Comparison of ENCODE assay signal across 11 mouse cellular contexts in genomic region chr14:20837681-20838080, GRCm38 (mm10). TPM values are rescaled to one million over a fixed set of nuclear protein-coding genes. Genes with fewer than 3 reads are reported as not detected.
DNase-seq lines count a peak whose midpoint lies in the region; ATAC-seq and TF ChIP-seq lines count a peak whose summit lies in the region.
"Had no signal": no experiment of that assay in that cellular context is flagged by ENCODE, and none has a peak within 500 bp of the region (broad histone marks: within the 10 kb centered on the region; RNA-seq: fewer than 3 reads in every experiment).

No protein-coding gene starts in this region.

- H3K4me3 ChIP-seq in embryonic facial prominence, embryonic 12.5 days, result no peak overlapping the region
- H3K4me3 ChIP-seq in embryonic facial prominence, embryonic 10.5 days, result no peak overlapping the region; the same call in 1 of the 2 replicates
- no peak overlapping the region for H3K4me3 ChIP-seq in intestine, embryonic 15.5 days (replicated peaks)
- no peak overlapping the region for H3K4me3 ChIP-seq in intestine, embryonic 16.5 days (ENCODE audit: low read length)
- H3K4me3 ChIP-seq in bone marrow, adult 2 months (replicated peaks; ENCODE audit: control insufficient read depth, low read depth, low read length), result peak overlapping the region; percentile 42
- H3K4me3 ChIP-seq in liver, embryonic 15.5 days (replicated peaks), result 0 out of 2 replicates have a peak overlapping the region, but pooled peaks have one; percentile 52

- no peaks in the 10 kb centered on the region for H3K9me3 ChIP-seq in embryonic facial prominence, embryonic 12.5 days
- no peaks in the 10 kb centered on the region for H3K9me3 ChIP-seq in embryonic facial prominence, embryonic 10.5 days
- no peaks in the 10 kb centered on the region for H3K9me3 ChIP-seq in intestine, embryonic 15.5 days
- no peaks in the 10 kb centered on the region for H3K9me3 ChIP-seq in intestine, embryonic 16.5 days (ENCODE audit: control insufficient read depth, low read length)
- H3K9me3 ChIP-seq in liver, embryonic 15.5 days (replicated peaks), result no peaks in the 10 kb centered on the region

- 70% methylated on average over 7 of the region's 7 CpGs for WGBS in embryonic facial prominence, embryonic 12.5 days
- WGBS in embryonic facial prominence, embryonic 10.5 days, result 75% methylated on average over 7 of the region's 7 CpGs
- 69% methylated on average over 7 of the region's 7 CpGs for whole genome bisulfite sequencing in intestine, embryonic 15.5 days
- 76% methylated on average over 7 of the region's 7 CpGs for WGBS in intestine, embryonic 16.5 days
- 81% methylated on average over 7 of the region's 7 CpGs for WGBS in bone marrow, adult 2 months
- 72% methylated on average over 7 of the region's 7 CpGs for WGBS in liver, embryonic 15.5 days (ENCODE audit: insufficient replicate concordance)

- no peak for TF ChIP-seq POLR2A in bone marrow, adult 2 months (IDR thresholded peaks at IDR 0.05; ENCODE audit: borderline replicate concordance, control insufficient read depth, low read depth, low read length)

- H3K9ac ChIP-seq in embryonic facial prominence, embryonic 12.5 days, result no peak overlapping the region
- H3K9ac ChIP-seq in intestine, embryonic 15.5 days, result no peak overlapping the region
- no peak overlapping the region for H3K9ac ChIP-seq in intestine, embryonic 16.5 days (ENCODE audit: low read depth, low read length)
- H3K9ac ChIP-seq in liver, embryonic 15.5 days, result no peak overlapping the region

- no peak for DNase-seq in embryonic facial prominence, embryonic 10.5 days (ENCODE audit: low spot score)
- DNase-seq in cerebellum, adult 9-11 months, result no peak
- DNase-seq in right cerebral cortex, postnatal 14 days, result no peak
- DNase-seq: lung, adult 18-20 months; midbrain, embryonic 14.5 days had no signal

- no peaks in the 10 kb centered on the region for H3K36me3 ChIP-seq in embryonic facial prominence, embryonic 12.5 days
- no peaks in the 10 kb centered on the region for H3K36me3 ChIP-seq in embryonic facial prominence, embryonic 10.5 days (replicated peaks)
- H3K36me3 ChIP-seq in intestine, embryonic 15.5 days, result no peaks in the 10 kb centered on the region
- H3K36me3 ChIP-seq in intestine, embryonic 16.5 days (ENCODE audit: control insufficient read depth, insufficient read depth, low read length), result no peaks in the 10 kb centered on the region
- H3K36me3 ChIP-seq in liver, embryonic 15.5 days (replicated peaks), result no peaks in the 10 kb centered on the region

- peak overlapping the region; percentile 94; the same call in 1 of the 2 replicates for H3K4me2 ChIP-seq in embryonic facial prominence, embryonic 12.5 days (replicated peaks)
- H3K4me2 ChIP-seq in intestine, embryonic 15.5 days (replicated peaks), result 0 out of 2 replicates have a peak overlapping the region, but pooled peaks have one; percentile 99
- no peak overlapping the region for H3K4me2 ChIP-seq in intestine, embryonic 16.5 days (ENCODE audit: low read depth, low read length)
- peak overlapping the region; percentile 70 for H3K4me2 ChIP-seq in liver, embryonic 15.5 days

- H3K27ac ChIP-seq in embryonic facial prominence, embryonic 12.5 days, result no peak overlapping the region
- no peak overlapping the region for H3K27ac ChIP-seq in embryonic facial prominence, embryonic 10.5 days (replicated peaks)
- no peak overlapping the region for H3K27ac ChIP-seq in intestine, embryonic 15.5 days
- H3K27ac ChIP-seq in intestine, embryonic 16.5 days (ENCODE audit: low read length), result no peak overlapping the region
- no peak overlapping the region for H3K27ac ChIP-seq in bone marrow, adult 2 months (ENCODE audit: control insufficient read depth, insufficient read depth, low read depth, low read length, poor library complexity)
- H3K27ac ChIP-seq in liver, embryonic 15.5 days (replicated peaks), result no peak overlapping the region

- no peak for TF ChIP-seq CTCF in bone marrow, adult 2 months (IDR thresholded peaks at IDR 0.05; ENCODE audit: control insufficient read depth, insufficient read depth, low read length)

- no peak for ATAC-seq in embryonic facial prominence, embryonic 12.5 days (ENCODE audit: insufficient number of reproducible peaks, insufficient read depth, low FRiP score, low TSS enrichment)
- ATAC-seq in intestine, embryonic 15.5 days, result no peak
- ATAC-seq in intestine, embryonic 16.5 days, result no peak
- ATAC-seq in liver, embryonic 15.5 days (ENCODE audit: insufficient read depth), result no peak
- ATAC-seq: forebrain, postnatal 0 days had no signal

- no peaks in the 10 kb centered on the region for H3K4me1 ChIP-seq in embryonic facial prominence, embryonic 12.5 days
- peaks cover 17% of the 10 kb centered on the region for H3K4me1 ChIP-seq in embryonic facial prominence, embryonic 10.5 days
- peaks cover 7% of the 10 kb centered on the region for H3K4me1 ChIP-seq in intestine, embryonic 15.5 days (replicated peaks)
- H3K4me1 ChIP-seq in intestine, embryonic 16.5 days (ENCODE audit: control insufficient read depth, insufficient read depth, low read length), result no peaks in the 10 kb centered on the region
- peaks cover 5% of the 10 kb centered on the region; the same call in 1 of the 2 replicates for H3K4me1 ChIP-seq in bone marrow, adult 2 months (ENCODE audit: control insufficient read depth, insufficient read depth, low read length)
- peaks cover 6% of the 10 kb centered on the region for H3K4me1 ChIP-seq in liver, embryonic 15.5 days (replicated peaks)

- no peaks in the 10 kb centered on the region for H3K27me3 ChIP-seq in embryonic facial prominence, embryonic 12.5 days
- H3K27me3 ChIP-seq in embryonic facial prominence, embryonic 10.5 days (replicated peaks; ENCODE audit: low read depth, poor library complexity, severe bottlenecking), result peaks cover 42% of the 10 kb centered on the region
- H3K27me3 ChIP-seq in intestine, embryonic 15.5 days (replicated peaks), result no peaks in the 10 kb centered on the region
- H3K27me3 ChIP-seq in intestine, embryonic 16.5 days (replicated peaks; ENCODE audit: control insufficient read depth, insufficient read depth, low read length), result no peaks in the 10 kb centered on the region
- H3K27me3 ChIP-seq in liver, embryonic 15.5 days, result peaks cover 41% of the 10 kb centered on the region

RNA-seq across cellular contexts. Expression of gene Plau, which starts 1.2 kb away (rescaled TPM):
- 0.99 and 1.2 TPM in 2 replicates for polyA plus RNA-seq in embryonic facial prominence, embryonic 12.5 days (2016; fragmentation: Nextera tagmentation; extraction: Ambion mirVana)
- 0.67 and 1.0 TPM in 2 replicates for polyA plus RNA-seq in embryonic facial prominence, embryonic 10.5 days (2016; fragmentation: Nextera tagmentation; extraction: Ambion mirVana)
- polyA plus RNA-seq in intestine, embryonic 15.5 days (2015; fragmentation: Nextera tagmentation; extraction: Ambion mirVana), result 2.5 and 2.9 TPM in 2 replicates
- polyA plus RNA-seq in intestine, embryonic 16.5 days (2015; fragmentation: Nextera tagmentation; extraction: Ambion mirVana), result 2.7 and 2.9 TPM in 2 replicates
- 1.8 and 6.9 TPM in 2 replicates for polyA plus RNA-seq in bone marrow, adult 2 months (2011; ENCODE audit: insufficient read depth, insufficient read length, low replicate concordance, missing spikeins)
- polyA plus RNA-seq in liver, embryonic 15.5 days (2015; fragmentation: Nextera tagmentation; extraction: Ambion mirVana), result 0.54 and 0.76 TPM in 2 replicates

RNA-seq across cellular contexts. Expression of gene Camk2g, which starts 43.8 kb away (rescaled TPM):
- polyA plus RNA-seq in embryonic facial prominence, embryonic 12.5 days (2016; fragmentation: Nextera tagmentation; extraction: Ambion mirVana), result 68.7 and 76.5 TPM in 2 replicates
- polyA plus RNA-seq in embryonic facial prominence, embryonic 10.5 days (2016; fragmentation: Nextera tagmentation; extraction: Ambion mirVana), result 43.9 and 50.6 TPM in 2 replicates
- 37.1 and 42.3 TPM in 2 replicates for polyA plus RNA-seq in intestine, embryonic 15.5 days (2015; fragmentation: Nextera tagmentation; extraction: Ambion mirVana)
- polyA plus RNA-seq in intestine, embryonic 16.5 days (2015; fragmentation: Nextera tagmentation; extraction: Ambion mirVana), result 33.6 and 35.8 TPM in 2 replicates
- polyA plus RNA-seq in bone marrow, adult 2 months (2011; ENCODE audit: insufficient read depth, insufficient read length, low replicate concordance, missing spikeins), result 4.8 and 13.8 TPM in 2 replicates
- polyA plus RNA-seq in liver, embryonic 15.5 days (2015; fragmentation: Nextera tagmentation; extraction: Ambion mirVana), result 5.6 and 5.7 TPM in 2 replicates

Comparison
In these comparisons a context has a peak if more than half of its experiments do, and no peak if none do; other contexts are left out.
1. H3K4me3 ChIP-seq: peak in bone marrow, adult 2 months (single experiment) and liver, embryonic 15.5 days (single experiment); none in embryonic facial prominence, embryonic 12.5 days (single experiment), embryonic facial prominence, embryonic 10.5 days (single experiment), intestine, embryonic 15.5 days (single experiment) and intestine, embryonic 16.5 days (single experiment).